Mouse (Mus musculus) liver, adult 2 months (tissue): ENCODE results near the gene Mrpl1.

Experiments
- CTCF ChIP-seq: fragments of 200-500 bp; IDR thresholded peaks from 2 replicates; pipeline ENCODE4 v1.5.1; 2011; ENCODE audit warnings: low read depth, low read length, control low read depth
- POLR2A ChIP-seq: fragments of 200-500 bp; IDR thresholded peaks from 2 replicates; pipeline ENCODE4 v1.6.1; 2011; ENCODE audit warnings: low read length, control low read depth; ENCODE audit not compliant: insufficient read depth; ENCODE audit errors: extremely low read depth

DNA sequence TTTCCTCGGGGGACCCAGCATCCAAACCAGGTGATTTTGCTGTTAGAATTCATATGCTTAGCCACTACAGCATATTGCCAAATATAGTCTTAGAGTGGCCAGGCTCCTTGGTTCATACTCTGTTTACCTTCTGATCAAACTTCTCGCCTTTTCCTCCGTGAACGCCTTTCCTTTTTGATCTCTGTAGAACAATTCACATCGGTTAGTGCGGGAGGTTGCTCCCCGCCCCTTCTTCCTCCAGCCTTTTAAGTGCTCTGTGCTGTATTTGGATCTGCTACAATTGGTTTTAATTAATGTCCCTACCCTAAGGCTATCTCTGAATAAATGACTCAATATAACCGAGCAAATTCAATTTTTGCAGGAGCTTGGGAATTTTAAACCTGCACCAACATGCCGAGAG is 33.2 kb upstream of the Mrpl1 start:
- TF ChIP-seq CTCF = no peak
- no peak for TF ChIP-seq POLR2A
